In genomic region chr16:64758561-64759244, GRCm38 (mm10) we compare ENCODE assay signal across 10 mouse cellular contexts. TPM values are rescaled to one million over a fixed set of nuclear protein-coding genes. Genes with fewer than 3 reads are reported as not detected.
DNase-seq lines count a peak whose midpoint lies in the region; ATAC-seq lines count a peak whose summit lies in the region.
"Had no signal": no experiment of that assay in that cellular context is flagged by ENCODE, and none has a peak within 500 bp of the region (broad histone marks: within the 10 kb centered on the region; RNA-seq: fewer than 3 reads in every experiment).

No protein-coding gene starts in this region.

- H3K9ac ChIP-seq in lung, embryonic 16.5 days (ENCODE audit: low read length) = no peak overlapping the region
- H3K9ac ChIP-seq: limb, embryonic 15.5 days had no signal

- no peak overlapping the region for H3K4me3 ChIP-seq in lung, embryonic 16.5 days (ENCODE audit: low read length)
- H3K4me3 ChIP-seq: limb, embryonic 15.5 days had no signal

- peaks cover 13% of the 10 kb centered on the region for H3K9me3 ChIP-seq in lung, embryonic 16.5 days (ENCODE audit: control insufficient read depth, low read length)
- H3K9me3 ChIP-seq: limb, embryonic 15.5 days had no signal

- peak overlapping the region; percentile 73 for H3K27ac ChIP-seq in lung, embryonic 16.5 days (ENCODE audit: low read length)
- H3K27ac ChIP-seq: limb, embryonic 15.5 days had no signal

- H3K27me3 ChIP-seq in lung, embryonic 16.5 days (ENCODE audit: control insufficient read depth, insufficient read depth, low read depth, low read length) = no peaks in the 10 kb centered on the region
- H3K27me3 ChIP-seq: limb, embryonic 15.5 days had no signal

- 37% methylated on average over 6 of the region's 6 CpGs for WGBS in lung, embryonic 16.5 days

- DNase-seq in lung, postnatal 14 days = no peak
- peak; percentile 78 for DNase-seq in lung, postnatal 25 days (ENCODE audit: low spot score)
- DNase-seq in thymus, postnatal 25 days = peak; percentile 45
- no peak for DNase-seq in kidney, adult 11 months
- no peak for DNase-seq in neural tube, embryonic 10.5 days (ENCODE audit: extremely low spot score, low spot score)
- DNase-seq: cerebellum, adult 18-20 months; gastrocnemius, postnatal 14 days had no signal

- H3K36me3 ChIP-seq in lung, embryonic 16.5 days (ENCODE audit: control insufficient read depth, insufficient read depth, low read length) = peaks cover 12% of the 10 kb centered on the region

- no peak overlapping the region for H3K4me2 ChIP-seq in lung, embryonic 16.5 days (ENCODE audit: low read depth, low read length)
- H3K4me2 ChIP-seq: limb, embryonic 15.5 days had no signal

- ATAC-seq in lung, embryonic 16.5 days (ENCODE audit: low read depth) = peak; percentile 59
- ATAC-seq in activated CD4-positive, CD25-positive, alpha-beta regulatory T cell, adult 4 months = peak; percentile 83

- peaks cover 3% of the 10 kb centered on the region; the same call in 1 of the 2 replicates for H3K4me1 ChIP-seq in lung, embryonic 16.5 days (replicated peaks; ENCODE audit: control insufficient read depth, insufficient read depth, low read length)
- H3K4me1 ChIP-seq: limb, embryonic 15.5 days had no signal

RNA-seq across cellular contexts. Expression of gene 4930453N24Rik, which starts 12.3 kb away (rescaled TPM):
- polyA plus RNA-seq in lung, embryonic 16.5 days (2015; fragmentation: Nextera tagmentation; extraction: Ambion mirVana) = 21.3 and 21.8 TPM in 2 replicates
- 10 to 100 TPM; 20.3 to 25.6 TPM for polyA plus RNA-seq in activated CD4-positive, CD25-positive, alpha-beta regulatory T cell, adult 4 months (2017; shearing (Covaris generic))

Comparison
In these comparisons a context has a peak if more than half of its experiments do, and no peak if none do; other contexts are left out.
1. DNase-seq: peak in lung, postnatal 25 days (single experiment) and thymus, postnatal 25 days (single experiment); none in lung, postnatal 14 days (single experiment), kidney, adult 11 months (single experiment) and neural tube, embryonic 10.5 days (single experiment).